Mouse (Mus musculus) 3134 (cell line): ENCODE measurements around the gene Grip1.

Source experiments
- DNase-seq: peaks from one replicate; pipeline ENCODE4 v3.0.0-alpha.2; 2011; ENCODE audit warnings: low spot score; ENCODE audit not compliant: insufficient read length; ENCODE audit errors: extremely low read depth

Grip1 gene

DNA sequence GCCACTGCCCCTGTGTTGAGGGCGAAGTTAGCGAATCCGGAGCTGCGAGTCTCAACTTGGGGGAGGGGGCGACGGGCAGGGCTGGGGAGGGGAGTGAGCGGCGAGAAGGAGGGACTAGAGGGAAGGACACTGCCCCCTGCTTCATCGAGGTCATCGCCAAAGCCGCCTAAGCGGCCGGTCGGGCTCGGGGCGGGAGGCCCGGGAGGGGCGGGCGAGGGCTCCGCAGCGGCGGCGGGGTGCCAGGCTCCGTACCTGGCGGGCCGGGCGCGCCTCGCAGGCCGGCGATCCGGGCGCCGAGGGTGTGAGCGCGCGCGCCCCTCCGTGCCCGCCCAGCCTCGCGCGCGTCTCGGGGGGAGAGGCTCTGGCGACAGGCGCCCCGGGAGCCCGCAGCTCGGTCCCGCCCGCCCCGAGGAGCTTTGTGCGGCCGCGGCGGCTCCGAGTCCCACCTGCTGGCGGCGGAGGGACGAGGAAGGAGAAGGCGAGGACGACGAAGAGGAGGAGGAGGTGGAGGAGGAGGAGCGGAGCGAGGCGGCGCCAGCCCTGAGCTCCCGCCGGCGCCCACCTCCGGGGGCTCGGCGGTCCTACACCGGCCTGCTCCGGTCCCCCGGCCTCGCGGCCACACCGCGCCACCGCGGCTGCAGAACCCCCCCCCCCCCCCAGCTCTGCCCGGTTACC is at the start of gene Grip1:
Gene Grip1, plus strand, starts transcription at position 400 of the 675 bp plus-strand sequence.
- no peak for DNase-seq

DNA sequence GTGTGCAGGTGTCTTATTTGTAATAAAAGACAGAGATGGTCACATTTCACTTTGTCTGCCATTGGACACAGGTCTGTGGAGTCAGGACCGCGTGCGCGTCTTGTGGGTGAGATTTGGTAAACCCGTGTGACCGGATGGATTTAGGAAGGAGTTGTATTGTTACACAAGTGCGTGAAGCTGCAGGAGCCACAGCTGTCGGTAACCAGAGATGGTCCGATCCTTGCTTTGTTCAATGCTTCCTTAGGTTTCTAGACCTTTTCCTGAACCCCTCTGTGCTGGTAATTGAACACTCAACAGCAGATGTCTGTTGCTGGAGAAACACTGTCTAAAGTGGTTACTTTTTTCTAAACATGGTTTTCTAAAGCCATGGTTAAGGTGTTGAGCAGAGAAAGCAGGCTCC is 48.5 kb upstream of the Grip1 start:
- DNase-seq: no peak

DNA sequence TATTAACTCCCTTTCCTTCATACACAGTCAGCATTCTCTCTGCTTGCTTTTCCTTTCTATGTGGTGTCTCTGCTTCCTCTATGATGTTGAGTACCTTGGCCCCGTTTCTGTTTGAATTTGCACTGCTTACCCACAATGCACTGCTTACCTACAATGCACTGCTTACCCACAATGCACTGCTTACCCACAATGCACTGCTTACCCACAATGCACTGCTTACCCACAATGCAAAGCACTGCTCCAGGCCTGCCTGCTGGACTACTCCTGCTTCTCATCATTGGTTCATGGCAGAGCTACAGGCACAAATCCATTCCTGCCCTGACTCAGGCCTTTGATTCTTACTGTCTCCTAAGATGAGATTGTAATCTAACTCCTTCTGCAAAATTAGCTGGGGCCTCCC is 48.0 kb upstream of the Grip1 start:
- DNase-seq: no peak

DNA sequence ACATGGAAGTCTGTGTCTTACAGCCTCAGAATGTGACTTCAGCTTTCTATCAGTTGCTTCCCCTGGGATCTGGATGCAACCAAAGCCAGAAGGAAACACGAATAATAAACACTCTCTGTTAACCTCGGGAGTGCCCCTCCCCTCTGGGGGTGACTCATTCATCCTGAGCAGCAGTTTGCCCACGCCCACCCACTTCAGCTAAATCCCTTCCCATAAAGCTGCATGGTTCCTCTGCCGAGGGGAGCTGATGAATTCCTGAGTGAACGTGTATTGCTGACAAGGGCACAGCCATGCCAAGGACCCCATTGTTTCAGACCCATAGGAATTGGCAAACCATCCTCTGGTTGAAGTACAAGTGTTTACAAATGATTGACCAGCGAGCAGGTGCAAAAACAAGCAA is 45.3 kb upstream of the Grip1 start:
- DNase-seq: no peak

DNA sequence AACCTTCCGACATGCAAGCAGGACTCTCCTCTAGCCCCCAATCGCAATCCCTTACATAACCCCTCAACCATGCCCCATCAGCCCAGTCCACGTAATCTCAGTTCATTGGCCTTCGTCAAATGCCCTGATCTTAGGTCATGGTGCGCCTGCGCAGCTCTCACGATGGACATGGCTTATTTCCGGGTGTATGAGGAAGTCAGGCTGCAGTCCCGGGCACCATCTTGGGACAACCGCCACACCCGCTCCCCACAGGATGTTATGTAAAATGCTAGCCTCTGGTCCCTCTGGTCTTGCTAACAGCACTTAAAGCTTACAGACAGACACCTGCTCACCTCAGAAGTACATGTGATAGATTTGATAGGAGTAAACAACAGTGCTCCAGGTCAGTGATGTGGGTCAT is 40.4 kb upstream of the Grip1 start:
- DNase-seq: no peak

DNA sequence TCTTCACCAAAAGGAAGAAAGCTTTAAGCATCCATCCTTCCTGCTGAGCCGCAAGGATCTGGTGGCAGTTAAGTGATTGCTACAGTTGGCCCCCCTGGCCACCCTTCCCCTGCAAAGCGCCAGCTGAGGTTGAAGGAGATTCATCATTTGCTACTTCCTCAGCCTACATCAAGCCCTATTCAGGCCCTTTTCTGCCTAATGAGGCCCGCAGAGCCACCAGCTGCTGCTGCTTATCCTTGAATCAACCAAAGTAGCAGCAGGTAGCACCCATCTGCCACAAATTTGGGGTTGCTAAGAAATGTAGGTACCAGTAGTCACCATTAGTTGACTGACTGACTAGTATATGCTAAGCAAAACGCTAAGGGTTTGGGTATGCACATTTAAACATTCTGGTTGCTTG is 38.5 kb upstream of the Grip1 start:
- DNase-seq: no peak

DNA sequence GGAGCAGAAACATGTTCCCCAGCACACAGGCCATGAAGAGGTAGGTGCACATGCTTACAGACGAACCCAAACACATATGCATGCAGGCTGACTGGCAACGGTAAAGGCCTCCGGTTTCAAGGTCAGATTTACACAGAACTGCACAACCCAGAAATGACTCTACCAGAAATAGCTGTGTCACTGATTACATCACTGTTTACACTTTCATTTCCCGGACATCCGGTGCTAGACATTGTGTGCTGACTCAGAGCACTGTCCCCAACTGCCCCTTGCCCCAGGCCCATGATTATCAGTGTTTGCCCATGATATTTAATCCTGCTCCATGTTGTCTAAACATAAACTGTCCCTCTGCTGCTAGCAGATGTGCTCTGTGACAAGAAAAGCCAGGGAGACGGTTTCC is 32.2 kb upstream of the Grip1 start:
- DNase-seq: no peak

DNA sequence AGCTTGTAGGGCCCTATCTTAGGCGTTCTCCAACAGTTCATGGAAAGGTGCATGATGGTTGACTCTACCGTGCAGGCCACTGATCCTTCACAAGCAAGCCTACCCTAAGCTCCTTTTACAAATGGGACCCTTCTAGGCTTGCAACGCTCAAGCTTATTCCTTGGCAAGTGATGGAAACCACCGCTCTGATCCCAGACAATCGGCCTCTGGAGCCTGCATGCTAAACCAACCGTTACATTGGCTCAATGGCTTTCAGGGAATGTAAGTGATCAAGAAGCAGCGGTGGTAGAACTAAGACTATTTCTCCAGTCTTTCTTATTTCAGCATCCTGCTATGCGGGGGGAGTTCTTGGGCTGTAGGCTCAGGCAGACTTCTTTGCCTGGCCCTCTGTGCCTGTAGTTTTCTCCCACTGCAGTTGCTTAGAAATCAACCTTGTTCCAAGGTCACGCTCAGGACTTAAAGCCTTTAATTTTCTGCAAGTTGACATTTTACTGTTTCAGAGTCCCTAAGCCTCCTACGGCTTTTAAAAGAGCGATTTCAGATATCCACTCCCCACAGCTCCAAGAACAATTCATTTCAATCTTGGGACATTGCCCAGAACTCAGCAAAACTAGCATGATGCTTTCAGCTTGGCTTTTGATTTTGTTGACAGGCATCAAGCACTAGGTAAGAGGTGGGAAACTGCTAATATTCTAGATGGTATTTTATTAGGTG is 29.7 kb upstream of the Grip1 start:
- no peak for DNase-seq

DNA sequence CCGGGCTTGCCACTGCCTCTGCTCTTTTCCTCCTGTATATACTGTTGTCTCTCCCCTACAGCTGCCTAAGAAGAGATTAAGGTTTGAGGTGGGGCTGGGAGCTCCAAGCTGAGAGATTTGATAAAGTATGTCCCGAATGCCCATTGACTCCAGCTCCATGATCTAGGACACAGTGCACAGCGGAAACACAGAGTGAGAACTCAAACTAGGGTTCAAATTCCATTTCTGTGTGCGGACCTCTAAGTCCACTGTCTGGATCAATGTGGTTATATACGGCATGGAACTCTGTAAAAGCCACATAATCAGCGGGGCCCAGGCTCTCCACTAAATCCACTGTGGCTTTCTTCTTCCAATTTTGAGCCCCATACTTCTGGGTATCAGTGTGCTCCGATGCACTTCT is 26.0 kb upstream of the Grip1 start:
- no peak for DNase-seq

DNA sequence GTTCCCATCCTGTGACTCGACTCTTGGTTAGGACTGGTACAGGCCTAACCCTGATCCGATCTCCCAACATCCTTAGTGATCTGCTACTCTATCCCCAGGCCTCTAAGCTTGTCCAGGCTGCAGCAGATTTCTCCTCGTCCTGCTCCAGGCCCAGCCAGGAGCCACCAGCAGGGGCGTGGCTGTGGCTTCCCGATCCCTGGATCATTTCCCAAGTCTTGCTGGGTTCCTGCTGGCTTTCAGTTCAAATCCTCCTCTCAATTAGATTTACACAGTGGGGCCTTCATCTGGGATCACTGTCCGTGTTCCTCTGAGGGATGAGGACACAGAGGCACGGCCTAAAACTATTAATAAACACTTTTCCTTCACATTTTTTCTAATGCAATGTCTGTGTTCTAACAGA is 25.5 kb upstream of the Grip1 start:
- DNase-seq: peak; percentile 14

DNA sequence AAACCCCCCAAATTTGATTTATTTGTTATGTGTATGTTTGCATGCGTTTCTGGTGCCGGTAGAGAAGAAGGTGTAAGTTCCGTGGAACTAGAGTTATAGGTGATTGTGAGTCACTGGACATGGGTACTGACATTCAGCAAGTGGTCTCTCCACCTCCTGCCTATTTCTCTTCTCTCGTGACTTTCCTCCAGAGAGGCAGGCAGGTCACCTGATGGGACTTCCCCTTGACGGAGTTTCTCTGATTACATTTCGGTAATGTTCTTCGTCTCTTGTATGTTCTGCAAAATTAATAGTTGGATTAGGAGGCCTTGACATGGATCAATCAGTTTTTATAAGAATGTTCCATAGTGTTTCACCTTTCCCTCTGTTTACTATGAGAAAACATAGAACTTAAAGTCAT is 23.4 kb upstream of the Grip1 start:
- no peak for DNase-seq

DNA sequence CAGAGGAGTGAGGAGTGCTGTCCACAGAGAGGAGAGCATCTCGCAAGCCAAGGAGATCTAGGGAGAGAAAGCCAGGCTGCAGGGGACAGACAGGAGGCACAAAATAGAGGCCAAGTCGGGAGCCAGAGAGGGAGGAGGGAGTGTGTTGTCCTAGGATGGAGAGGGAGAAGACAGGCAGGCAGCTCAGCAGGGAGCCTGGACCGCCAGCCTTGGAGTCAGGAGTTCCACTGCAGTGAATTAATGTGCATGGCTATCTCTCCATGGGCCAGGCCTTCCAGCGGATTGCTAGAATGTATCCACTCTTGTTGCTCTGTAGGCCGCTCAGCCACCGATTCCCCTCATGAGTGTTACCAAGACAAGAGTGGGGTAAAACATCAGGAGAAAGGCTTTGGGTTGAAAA is 21.8 kb upstream of the Grip1 start:
- DNase-seq: no peak

DNA sequence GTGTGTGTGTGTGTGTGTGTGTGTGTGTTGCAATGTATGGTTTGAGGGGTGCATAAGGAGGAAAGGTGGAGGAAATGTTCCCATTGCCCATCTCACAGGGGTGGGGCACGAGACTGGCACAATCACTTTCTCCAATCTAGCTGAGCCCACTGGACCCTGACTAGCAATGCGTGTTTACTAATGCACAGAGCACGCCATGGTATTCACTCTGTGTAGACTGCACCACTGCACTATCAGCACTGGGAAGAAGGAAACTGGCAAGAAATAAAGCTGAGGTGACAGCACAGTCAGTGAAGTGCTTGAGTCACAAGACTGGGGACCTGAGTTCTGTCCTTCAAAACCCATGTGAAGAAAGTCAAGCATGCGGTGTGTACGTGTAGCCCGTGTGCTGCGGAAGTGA is 17.8 kb upstream of the Grip1 start:
- no peak for DNase-seq

DNA sequence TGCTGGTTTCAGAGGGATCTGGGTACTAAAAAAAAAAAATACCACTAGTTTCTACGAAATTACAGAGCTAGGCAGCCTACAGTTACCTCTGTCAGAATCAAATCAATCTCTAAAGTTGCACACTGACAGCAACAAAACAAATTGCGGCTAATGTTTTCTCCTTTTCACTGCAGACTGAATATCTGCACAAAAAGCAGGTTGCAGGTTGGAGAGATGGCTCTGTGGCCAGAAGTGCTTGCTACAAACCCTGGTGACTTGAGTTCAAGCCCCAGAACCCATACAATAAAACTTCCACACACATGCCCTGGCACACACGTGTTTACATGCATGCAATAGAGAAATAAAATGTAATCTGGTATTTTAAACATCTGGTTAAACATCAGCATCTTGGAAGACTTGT is 16.3 kb upstream of the Grip1 start:
- no peak for DNase-seq

DNA sequence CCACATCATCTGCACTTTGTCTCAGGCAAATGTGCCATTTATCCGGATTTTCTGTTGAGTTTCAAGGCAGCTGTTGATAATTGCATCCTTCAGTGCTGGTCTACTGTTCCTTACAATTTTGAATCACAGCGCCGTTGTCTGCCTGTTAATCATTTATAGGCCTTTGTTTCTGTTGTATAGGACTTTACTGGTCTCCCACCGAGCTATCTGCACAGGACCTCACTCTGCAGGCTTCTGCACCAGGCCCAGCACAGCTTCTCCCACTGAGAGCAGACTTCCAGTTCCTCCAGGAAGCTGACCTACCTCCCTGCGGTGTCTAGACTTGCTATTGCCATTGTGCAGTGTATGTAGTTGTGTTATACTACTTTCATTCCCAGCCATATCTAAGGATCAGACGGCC is 11.9 kb upstream of the Grip1 start:
- no peak for DNase-seq

DNA sequence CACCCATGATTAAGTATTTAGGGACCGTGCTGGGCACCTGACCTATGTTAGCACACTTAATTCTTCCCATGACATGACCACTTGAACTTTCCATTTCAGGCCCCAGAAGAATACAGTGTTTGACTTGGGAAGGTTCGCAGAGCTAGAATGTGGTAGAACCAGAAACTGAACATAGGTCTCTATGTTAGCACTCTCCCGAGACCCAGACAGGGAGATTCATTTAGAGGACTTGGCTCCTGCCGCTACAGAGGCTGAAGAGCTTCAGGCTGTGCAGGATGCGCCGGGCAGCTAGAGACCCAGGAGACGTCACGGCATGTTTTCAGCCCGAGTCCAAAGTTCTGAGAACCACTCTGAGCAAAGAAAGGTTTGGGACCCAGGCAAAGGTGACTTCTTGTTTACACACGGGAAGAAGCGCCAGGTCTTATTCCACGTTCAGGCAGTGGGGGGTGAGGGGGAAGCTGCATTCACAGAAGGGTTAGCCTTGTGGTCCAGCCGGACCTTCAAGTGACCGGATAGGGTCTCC is 6.2 kb upstream of the Grip1 start:
- DNase-seq: no peak

DNA sequence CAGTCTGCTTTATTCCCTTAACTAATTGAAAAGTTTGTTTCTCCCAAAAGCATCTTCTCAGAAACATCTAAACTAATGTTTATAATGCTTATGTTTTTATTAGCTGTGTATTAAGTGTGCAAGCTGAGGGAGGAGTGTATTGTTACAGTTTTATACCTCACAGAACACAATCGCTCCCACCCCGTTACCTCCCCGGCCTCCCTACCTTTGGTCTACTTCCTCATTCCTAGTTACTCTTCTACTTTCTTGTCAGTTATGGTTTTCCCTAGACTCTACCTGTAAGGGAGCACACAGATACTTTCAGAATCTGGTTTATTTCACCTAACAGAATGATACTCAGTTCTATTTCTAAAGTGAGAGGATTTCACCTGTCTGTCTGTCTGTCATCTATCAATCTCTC is 5.7 kb upstream of the Grip1 start:
- no peak for DNase-seq

DNA sequence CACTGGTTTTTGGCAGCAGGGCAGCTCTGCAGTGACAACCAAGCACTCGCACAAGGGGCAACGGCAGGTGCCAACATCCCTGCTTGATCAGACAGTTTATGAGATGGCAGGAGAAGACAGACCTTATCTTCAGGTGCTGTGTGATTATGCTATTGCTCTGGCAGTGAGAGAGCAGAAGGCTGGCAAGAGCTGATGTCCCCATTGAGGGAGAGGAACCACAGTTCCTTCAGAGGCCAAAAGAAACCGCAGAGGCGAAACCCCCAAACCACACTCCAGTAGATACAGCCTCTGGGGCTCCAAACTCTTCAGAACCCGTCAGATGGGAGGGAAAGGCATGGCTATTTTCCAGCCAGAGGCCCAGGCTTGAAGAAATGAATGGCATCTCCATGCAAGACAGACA is 932 bp upstream of the Grip1 start:
- no peak for DNase-seq

DNA sequence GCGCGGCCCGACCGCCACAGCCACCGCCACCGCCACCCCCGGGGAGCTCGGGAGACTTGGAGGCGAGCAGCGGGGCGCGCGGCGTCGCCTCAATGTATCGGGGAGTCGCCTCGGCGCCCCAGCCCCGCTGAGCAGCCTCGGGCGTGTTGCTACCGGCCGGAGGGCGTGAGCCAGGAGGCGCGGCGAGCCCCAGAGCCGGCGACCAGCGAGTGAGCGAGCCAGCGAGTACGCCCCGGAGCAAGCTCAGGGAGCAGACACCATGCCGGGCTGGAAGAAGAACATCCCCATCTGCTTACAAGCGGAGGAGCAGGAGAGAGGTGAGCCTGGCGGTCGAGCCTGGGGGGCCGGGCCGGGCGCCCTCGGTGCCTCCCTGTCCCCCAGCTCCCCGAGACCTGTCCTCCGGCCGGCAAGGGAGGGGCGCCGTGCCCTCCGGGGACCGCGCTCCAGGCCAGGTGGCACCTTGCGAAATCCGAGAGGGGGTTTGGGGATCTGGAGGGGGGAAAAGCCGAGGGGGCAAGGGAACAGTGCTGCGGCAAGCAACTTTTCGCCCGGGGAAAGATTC is 557 bp downstream of the Grip1 start:
- DNase-seq: no peak

DNA sequence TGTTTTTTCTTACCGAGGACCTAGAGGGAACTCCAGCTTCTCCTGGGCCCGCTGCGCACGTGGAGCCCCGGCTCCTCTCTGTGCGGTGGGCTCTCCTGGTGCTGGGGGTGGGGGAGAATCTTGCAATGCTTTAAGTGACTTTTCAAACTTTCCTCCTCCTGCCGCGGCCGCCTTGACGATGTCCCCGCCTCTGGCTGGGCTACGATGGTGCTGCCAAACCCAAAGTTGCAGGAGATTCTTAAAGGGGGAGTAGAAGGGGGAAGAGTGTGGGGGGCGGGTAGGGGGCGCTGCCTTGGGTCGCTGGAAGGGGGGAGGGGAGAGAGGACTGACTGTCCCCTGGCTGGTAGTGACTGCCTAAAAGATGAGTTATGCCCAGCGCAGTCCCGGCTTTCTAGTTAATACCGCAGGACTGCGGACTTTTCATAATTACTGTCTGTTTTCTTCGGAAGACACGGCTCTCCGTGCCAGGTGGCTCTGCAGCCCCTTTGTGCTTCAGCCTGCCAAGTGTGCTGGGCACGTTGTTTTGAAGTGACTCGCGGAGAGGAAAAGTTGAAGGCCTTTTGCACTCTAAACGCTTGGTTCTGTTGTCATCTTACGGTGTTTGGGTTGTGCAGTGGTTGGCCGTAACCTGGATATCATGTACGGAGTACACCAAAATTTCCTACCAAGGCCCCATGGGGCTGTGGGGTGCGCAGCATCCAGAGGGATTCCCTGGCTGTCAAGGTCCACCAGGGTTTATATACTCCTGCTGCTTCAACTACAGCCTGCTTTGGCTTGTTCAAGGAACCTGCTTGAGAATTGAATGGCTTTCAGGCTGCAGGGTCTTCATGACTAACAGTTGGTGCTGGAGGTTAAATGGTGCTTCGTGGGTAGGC is 1.3 kb downstream of the Grip1 start:
- peak; percentile 4 for DNase-seq

DNA sequence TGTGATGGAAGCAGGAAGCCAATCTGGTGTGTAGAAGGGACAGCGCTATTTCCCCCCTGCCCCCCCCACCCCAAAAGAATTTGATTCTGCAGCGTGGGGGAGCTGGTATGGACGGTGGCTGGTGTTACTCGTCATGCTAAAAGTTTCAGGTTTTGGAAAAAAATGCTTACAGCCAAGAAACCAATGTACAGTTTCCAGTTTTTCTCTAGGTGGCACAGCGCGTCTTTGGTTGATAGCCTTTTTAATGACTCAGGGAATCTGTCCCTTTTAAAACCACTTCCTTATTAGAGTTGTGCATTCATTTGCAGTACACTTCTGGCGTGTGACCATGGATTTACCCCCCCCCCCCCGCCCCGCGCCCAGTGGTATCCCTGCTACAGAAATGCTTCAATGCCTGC is 1.9 kb downstream of the Grip1 start:
- DNase-seq: no peak
